Mouse (Mus musculus) MEL (cell line): ENCODE measurements at regions not wholly inside any gene's neighbourhood (a gene's known extent, or its start where the extent isn't known, plus 50 kb on each side); places are given as distances from the start of the nearest gene placed in this dataset.

ENCODE experiments used
- DNase-seq: peaks from one replicate; pipeline ENCODE4 v3.0.0; 2011; ENCODE audit warnings: low read depth, low spot score
- H3K27ac ChIP-seq: 2 replicates; pipeline ENCODE4 v1.5.1; 2012; ENCODE audit warnings: low read depth, mild to moderate bottlenecking, control low read depth, low read length, moderate library complexity; ENCODE audit not compliant: control insufficient read depth
- H3K27me3 ChIP-seq, 2 experiments: fragments of 150-350 bp in 1 of 2; sonication (generic) in 1 of 2; 2 replicates each; pipeline ENCODE4 v1.6.1; 2012; ENCODE audit warnings: low read length in 2 of 2, mild to moderate bottlenecking in 2 of 2, improper control_type of control experiment in 1 of 2, moderate library complexity in 1 of 2; ENCODE audit not compliant: insufficient read depth in 2 of 2, control insufficient read depth in 1 of 2
- H3K36me3 ChIP-seq, 2 experiments: 2 replicates each; pipeline ENCODE4 v1.6.1; 2012 to 2014; ENCODE audit warnings: low read length in 2 of 2, improper control_type of control experiment in 1 of 2, inconsistent platforms in 1 of 2, mild to moderate bottlenecking in 1 of 2; ENCODE audit not compliant: insufficient read depth in 2 of 2, control insufficient read depth in 1 of 2
- H3K4me1 ChIP-seq, 2 experiments: fragments of 150-350 bp in 1 of 2; sonication (generic) in 1 of 2; 2 replicates each; pipeline ENCODE4 v1.6.1; 2012; ENCODE audit warnings: low read length in 2 of 2, improper control_type of control experiment in 1 of 2, mild to moderate bottlenecking in 1 of 2; ENCODE audit not compliant: insufficient read depth in 2 of 2, control insufficient read depth in 1 of 2
- H3K4me3 ChIP-seq, 2 experiments: fragments of 150-350 bp in 1 of 2; sonication (generic) in 1 of 2; 2 replicates each; pipeline ENCODE4 v1.5.1; 2012; ENCODE audit warnings: low read depth in 2 of 2, low read length in 2 of 2, mild to moderate bottlenecking in 2 of 2, moderate library complexity in 2 of 2, control low read depth in 1 of 2, improper control_type of control experiment in 1 of 2; ENCODE audit not compliant: control insufficient read depth in 1 of 2, insufficient read depth in 1 of 2
- H3K79me2 ChIP-seq: 2 replicates; pipeline ENCODE4 v1.6.1; 2012; ENCODE audit warnings: mild to moderate bottlenecking, low read length, moderate library complexity; ENCODE audit not compliant: control insufficient read depth, poor library complexity, insufficient read depth
- H3K9ac ChIP-seq: 2 replicates; pipeline ENCODE4 v1.6.1; 2012; ENCODE audit warnings: low read depth, mild to moderate bottlenecking, control low read depth, low read length, moderate library complexity; ENCODE audit not compliant: control insufficient read depth, poor library complexity, severe bottlenecking
- H3K9me3 ChIP-seq: fragments of 150-350 bp; sonication (generic); replicated peaks from 2 replicates; pipeline ENCODE4 v1.6.1; 2012; ENCODE audit warnings: mild to moderate bottlenecking, low read length, improper control_type of control experiment, moderate library complexity; ENCODE audit not compliant: insufficient read depth
- CHD1 ChIP-seq: IDR thresholded peaks from 2 replicates; pipeline ENCODE4 v1.6.1; 2012; ENCODE audit warnings: low read depth, mild to moderate bottlenecking, inconsistent platforms, low read length, improper control_type of control experiment
- CHD2 ChIP-seq: IDR thresholded peaks from 2 replicates; pipeline ENCODE4 v1.6.1; 2011; ENCODE audit warnings: low read length, improper control_type of control experiment
- E2F4 ChIP-seq: IDR thresholded peaks from 2 replicates; pipeline ENCODE4 v1.6.1; 2011; ENCODE audit warnings: low read depth, low read length, improper control_type of control experiment, borderline replicate concordance
- ELF1 ChIP-seq: IDR thresholded peaks from 2 replicates; pipeline ENCODE4 v1.6.1; 2014; ENCODE audit warnings: low read depth, mild to moderate bottlenecking, inconsistent platforms, low read length, improper control_type of control experiment, moderate library complexity
- EP300 ChIP-seq, 2 experiments: IDR thresholded peaks; 2 replicates each; pipeline ENCODE4 v1.6.1; 2011; ENCODE audit warnings: improper control_type of control experiment in 2 of 2, low read length in 2 of 2, low read depth in 1 of 2, mild to moderate bottlenecking in 1 of 2
- ETS1 ChIP-seq: IDR thresholded peaks from 2 replicates; pipeline ENCODE4 v1.6.1; 2012; ENCODE audit warnings: low read depth, mild to moderate bottlenecking, inconsistent platforms, low read length, improper control_type of control experiment, moderate library complexity
- GABPA ChIP-seq: IDR thresholded peaks from 2 replicates; pipeline ENCODE4 v1.6.1; 2012; ENCODE audit warnings: low read depth, mild to moderate bottlenecking, inconsistent platforms, low read length, improper control_type of control experiment, moderate library complexity
- HCFC1 ChIP-seq: IDR thresholded peaks from 2 replicates; pipeline ENCODE4 v1.6.1; 2012; ENCODE audit warnings: low read depth, mild to moderate bottlenecking, inconsistent platforms, low read length, improper control_type of control experiment, moderate library complexity
- KAT2A ChIP-seq: conservative IDR thresholded peaks from 2 replicates; pipeline ENCODE4 v1.6.1; 2012; ENCODE audit warnings: low read depth, low read length, improper control_type of control experiment, inconsistent platforms
- MAZ ChIP-seq: IDR thresholded peaks from 2 replicates; pipeline ENCODE4 v1.6.1; 2012; ENCODE audit warnings: low read depth, mild to moderate bottlenecking, inconsistent platforms, low read length, improper control_type of control experiment
- MXI1 ChIP-seq: IDR thresholded peaks from 2 replicates; pipeline ENCODE4 v1.6.1; 2011; ENCODE audit warnings: mild to moderate bottlenecking, low read depth, low read length, improper control_type of control experiment
- MYB ChIP-seq: IDR thresholded peaks from 2 replicates; pipeline ENCODE4 v1.6.1; 2011; ENCODE audit warnings: mild to moderate bottlenecking, low read depth, low read length, improper control_type of control experiment
- MYC ChIP-seq: IDR thresholded peaks from 2 replicates; pipeline ENCODE4 v1.6.1; 2011; ENCODE audit warnings: low read depth, mild to moderate bottlenecking, low read length, improper control_type of control experiment, moderate library complexity
- NELFE ChIP-seq: IDR thresholded peaks from 2 replicates; pipeline ENCODE4 v1.6.1; 2011; ENCODE audit warnings: low read depth, low read length, improper control_type of control experiment
- NRF1 ChIP-seq: IDR thresholded peaks from 2 replicates; pipeline ENCODE4 v1.6.1; 2014; ENCODE audit warnings: low read depth, mild to moderate bottlenecking, inconsistent platforms, low read length, improper control_type of control experiment, moderate library complexity; ENCODE audit not compliant: poor library complexity, insufficient read depth, severe bottlenecking
- POLR2A ChIP-seq, 2 experiments: IDR thresholded peaks; 2 replicates each; pipeline ENCODE4 v1.6.1; 2011 to 2012; ENCODE audit warnings: low read length in 2 of 2, mild to moderate bottlenecking in 2 of 2, control low read depth in 1 of 2, improper control_type of control experiment in 1 of 2, low read depth in 1 of 2, moderate library complexity in 1 of 2; ENCODE audit not compliant: control insufficient read depth in 1 of 2, insufficient read depth in 1 of 2, poor library complexity in 1 of 2
- POLR2AphosphoS2 ChIP-seq: IDR thresholded peaks from 2 replicates; pipeline ENCODE4 v1.6.1; 2011; ENCODE audit warnings: low read length, improper control_type of control experiment
- RCOR1 ChIP-seq: IDR thresholded peaks from 2 replicates; pipeline ENCODE4 v1.6.1; 2012; ENCODE audit warnings: low read depth, mild to moderate bottlenecking, inconsistent platforms, low read length, improper control_type of control experiment
- SIN3A ChIP-seq: IDR thresholded peaks from 2 replicates; pipeline ENCODE4 v1.6.1; 2012; ENCODE audit warnings: low read length, improper control_type of control experiment, inconsistent platforms
- SMC3 ChIP-seq: IDR thresholded peaks from 2 replicates; pipeline ENCODE4 v1.6.1; 2011; ENCODE audit warnings: low read depth, low read length, improper control_type of control experiment
- USF1 ChIP-seq: IDR thresholded peaks from 2 replicates; pipeline ENCODE4 v1.6.1; 2014; ENCODE audit warnings: low read depth, mild to moderate bottlenecking, inconsistent platforms, low read length, improper control_type of control experiment, moderate library complexity
- ZC3H11A ChIP-seq: IDR thresholded peaks from 2 replicates; pipeline ENCODE4 v1.6.1; 2012; ENCODE audit warnings: low read depth, mild to moderate bottlenecking, inconsistent platforms, low read length, improper control_type of control experiment

- no peak overlapping the region for H3K4me3 ChIP-seq
- H3K9ac ChIP-seq: no peak overlapping the region
- H3K27ac ChIP-seq: no peak overlapping the region
- H3K79me2 ChIP-seq: no peaks in the 10 kb centered on the region
- TF ChIP-seq MYB: no peak
- TF ChIP-seq EP300 (IDR thresholded peaks at IDR 0.05; ENCODE audit: low read depth in 1 of 2, low read length in 2 of 2): no peak
- TF ChIP-seq ELF1: no peak
- no peak for TF ChIP-seq ETS1
- TF ChIP-seq SIN3A: no peak
- no peak for TF ChIP-seq NRF1
- TF ChIP-seq E2F4: no peak
- TF ChIP-seq SMC3: no peak
- no peak for TF ChIP-seq ZC3H11A
- TF ChIP-seq, all 39 proteins: peak for 0
- H3K27me3 ChIP-seq: no peaks in the 10 kb centered on the region
- no peaks in the 10 kb centered on the region for H3K4me1 ChIP-seq
- no peak for DNase-seq
- H3K36me3 ChIP-seq: no peaks in the 10 kb centered on the region
- H3K9me3 ChIP-seq: no peaks in the 10 kb centered on the region
These were observed 580.9 kb upstream of the Klf4 start for GRCm38 (mm10) chr4:56112931-56113700.

- TF ChIP-seq RCOR1 (no peak), MAZ (no peak), CHD2 (no peak), HCFC1 (no peak), KAT2A (no peak), E2F4 (no peak), POLR2A (IDR thresholded peaks at IDR 0.05; ENCODE audit: control insufficient read depth in 1 of 2, insufficient read depth in 1 of 2, low read depth in 1 of 2, low read length in 2 of 2, poor library complexity in 1 of 2) (no peak), POLR2AphosphoS2 (no peak), CHD1 (no peak), EP300 (IDR thresholded peaks at IDR 0.05; ENCODE audit: low read depth in 1 of 2, low read length in 2 of 2) (no peak), USF1 (no peak), MXI1 (no peak), GABPA (no peak), MYB (no peak), NELFE (no peak), MYC (no peak)
- no peak for DNase-seq
- H3K36me3 ChIP-seq: no peaks in the 10 kb centered on the region
These were observed 574.7 kb upstream of the Klf4 start for GRCm38 (mm10) chr4:56106962-56107361.

More at GRCm38 (mm10) chr4:56106962-56107361, 574.7 kb upstream of the Klf4 start:
- Histone ChIP-seq H3K4me3 (no peak overlapping the region), H3K4me1 (no peaks in the 10 kb centered on the region), H3K9me3 (no peaks in the 10 kb centered on the region), H3K27ac (no peak overlapping the region), H3K9ac (no peak overlapping the region), H3K79me2 (no peaks in the 10 kb centered on the region), H3K27me3 (no peaks in the 10 kb centered on the region)
